In the genomic region with DNA sequence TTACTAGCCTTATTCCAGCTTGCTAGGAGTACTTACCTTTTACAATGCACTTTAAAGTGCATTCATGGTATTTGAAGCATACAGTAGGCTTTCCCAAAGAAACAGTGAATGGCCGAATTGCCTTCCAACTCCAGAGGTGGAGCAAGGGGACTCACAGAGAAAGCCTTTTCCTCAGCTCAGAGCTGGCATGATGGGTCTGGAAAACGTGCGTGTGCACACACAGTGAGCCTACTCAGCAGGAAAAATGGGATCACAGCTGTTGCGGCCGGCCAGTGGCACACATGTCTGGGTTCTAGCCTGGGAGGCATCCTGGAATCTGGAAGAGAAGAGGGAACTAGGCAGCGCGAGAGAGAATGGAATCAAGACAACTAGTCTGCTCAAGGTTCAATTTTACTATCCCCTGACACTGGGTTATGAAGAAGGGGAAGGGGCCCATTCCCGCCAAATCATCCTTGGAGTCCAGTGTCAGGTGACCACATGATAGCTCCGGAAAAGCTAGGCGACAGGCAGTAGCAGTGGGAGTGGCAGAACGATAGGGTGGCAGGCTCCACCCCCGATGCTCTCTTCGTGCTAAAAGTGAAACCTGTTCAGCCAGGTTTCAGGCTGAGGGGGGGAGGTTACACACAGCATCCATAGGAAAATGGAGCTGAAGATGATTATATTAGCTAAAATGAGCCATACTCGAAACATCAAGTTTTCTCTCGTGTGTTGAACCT, we compare ENCODE assay signal across 8 mouse cellular contexts. TPM values are rescaled to one million over a fixed set of nuclear protein-coding genes. Genes with fewer than 3 reads are reported as not detected.
DNase-seq lines count a peak whose midpoint lies in the region; ATAC-seq and TF ChIP-seq lines count a peak whose summit lies in the region.

No protein-coding gene starts in this region.

- peak overlapping the region; percentile 8; the same call in 1 of the 2 replicates for H3K9ac ChIP-seq in kidney, embryonic 14.5 days (ENCODE audit: low read depth, low read length)
- peak overlapping the region; percentile 43 for H3K9ac ChIP-seq in forebrain, postnatal 0 days
- no peak overlapping the region for H3K9ac ChIP-seq in liver, postnatal 0 days (replicated peaks)

- no peaks in the 10 kb centered on the region for H3K9me3 ChIP-seq in kidney, embryonic 14.5 days (ENCODE audit: control insufficient read depth, low read length)
- no peaks in the 10 kb centered on the region for H3K9me3 ChIP-seq in forebrain, postnatal 0 days (ENCODE audit: low read length)
- H3K9me3 ChIP-seq in liver, postnatal 0 days (ENCODE audit: low read length), result no peaks in the 10 kb centered on the region

- peak overlapping the region; percentile 43 for H3K4me2 ChIP-seq in kidney, embryonic 14.5 days (replicated peaks; ENCODE audit: low read depth, low read length)
- H3K4me2 ChIP-seq in forebrain, postnatal 0 days (ENCODE audit: low read depth), result peak overlapping the region; percentile 47
- peak overlapping the region; percentile 62 for H3K4me2 ChIP-seq in liver, postnatal 0 days (ENCODE audit: low read depth, low read length)

- 17% methylated on average over 15 of the region's 15 CpGs for WGBS in kidney, embryonic 14.5 days
- WGBS in forebrain, postnatal 0 days, result 19% methylated on average over 15 of the region's 15 CpGs
- WGBS in liver, postnatal 0 days (ENCODE audit: insufficient replicate concordance), result 17% methylated on average over 15 of the region's 15 CpGs

- peak; percentile 46; the same call in 1 of the 2 replicates for ATAC-seq in kidney, embryonic 14.5 days (ENCODE audit: low FRiP score, low TSS enrichment)
- ATAC-seq in activated CD4-positive, CD25-positive, alpha-beta regulatory T cell, adult 4 months, result peak; percentile 64
- ATAC-seq in forebrain, postnatal 0 days, result peak; percentile 87
- peak; percentile 32; the same call in 1 of the 2 replicates for ATAC-seq in liver, postnatal 0 days

- H3K4me1 ChIP-seq in kidney, embryonic 14.5 days (ENCODE audit: control insufficient read depth, insufficient read depth, low read length), result peaks cover 4% of the 10 kb centered on the region; the same call in 1 of the 2 replicates
- H3K4me1 ChIP-seq in forebrain, postnatal 0 days (ENCODE audit: insufficient read depth), result 0 out of 2 replicates have a peak, but pooled peaks cover 6% of the 10 kb centered on the region
- H3K4me1 ChIP-seq in liver, postnatal 0 days (ENCODE audit: insufficient read depth), result peaks cover 7% of the 10 kb centered on the region; the same call in 1 of the 2 replicates

- DNase-seq in kidney, adult 11 months, result no peak
- peak; percentile 43 for DNase-seq in forebrain, postnatal 0 days
- DNase-seq in liver, postnatal 0 days, result no peak
- DNase-seq in thymus, postnatal 14 days, result peak; percentile 13
- no peak for DNase-seq in adrenal gland, adult (ENCODE audit: inconsistent age in 2 of 2, low spot score in 1 of 2)
- DNase-seq in right cerebral cortex, postnatal 14 days, result no peak

- no peaks in the 10 kb centered on the region for H3K36me3 ChIP-seq in kidney, embryonic 14.5 days (ENCODE audit: control insufficient read depth, insufficient read depth, low read length)
- H3K36me3 ChIP-seq in forebrain, postnatal 0 days (ENCODE audit: insufficient read depth), result no peaks in the 10 kb centered on the region
- peaks cover 9% of the 10 kb centered on the region for H3K36me3 ChIP-seq in liver, postnatal 0 days (replicated peaks; ENCODE audit: insufficient read depth, low read length)

- no peaks in the 10 kb centered on the region for H3K27me3 ChIP-seq in kidney, embryonic 14.5 days (ENCODE audit: control insufficient read depth, insufficient read depth, low read length)
- H3K27me3 ChIP-seq in forebrain, postnatal 0 days (ENCODE audit: insufficient read depth, low read length), result no peaks in the 10 kb centered on the region; the same call in 1 of the 2 replicates
- H3K27me3 ChIP-seq in liver, postnatal 0 days (ENCODE audit: insufficient read depth, low read length), result no peaks in the 10 kb centered on the region

- no peak for TF ChIP-seq CTCF in forebrain, postnatal 0 days (IDR thresholded peaks at IDR 0.05; ENCODE audit: low read depth)
- no peak for TF ChIP-seq CTCF in liver, postnatal 0 days (IDR thresholded peaks at IDR 0.05; ENCODE audit: low read depth)

- no peak for TF ChIP-seq EP300 in liver, postnatal 0 days (IDR thresholded peaks at IDR 0.05; ENCODE audit: low read depth)

- H3K27ac ChIP-seq in kidney, embryonic 14.5 days (ENCODE audit: low read depth, low read length), result no peak overlapping the region
- 0 out of 2 replicates have a peak overlapping the region, but pooled peaks have one; percentile 21 for H3K27ac ChIP-seq in forebrain, postnatal 0 days (ENCODE audit: low read depth, low read length)
- H3K27ac ChIP-seq in liver, postnatal 0 days (ENCODE audit: low read depth), result no peak overlapping the region

- H3K4me3 ChIP-seq in kidney, embryonic 14.5 days (ENCODE audit: low read length), result peak overlapping the region; percentile 30
- peak overlapping the region; percentile 31 for H3K4me3 ChIP-seq in forebrain, postnatal 0 days (ENCODE audit: low read depth, low read length)
- H3K4me3 ChIP-seq in liver, postnatal 0 days (ENCODE audit: low read depth, low read length), result peak overlapping the region; percentile 49

RNA-seq across cellular contexts. Expression of gene Gpld1, which starts 22.3 kb away (rescaled TPM):
- 0.39 and 0.74 TPM in 2 replicates for polyA plus RNA-seq in kidney, embryonic 14.5 days (2014; fragmentation: Nextera tagmentation; extraction: Ambion mirVana)
- polyA plus RNA-seq in activated CD4-positive, CD25-positive, alpha-beta regulatory T cell, adult 4 months (2017; shearing (Covaris generic)), result 1 to 10 TPM in 1 of 2 experiments, under 1 TPM in 1; 0.98 to 2.4 TPM
- 3.4 and 5.2 TPM in 2 replicates for total RNA-seq in forebrain, postnatal 0 days (2014; rRNA removed)
- 0.97 and 1.6 TPM in 2 replicates for polyA plus RNA-seq in forebrain, postnatal 0 days (2015; fragmentation: Nextera tagmentation; extraction: Ambion mirVana)
- polyA plus RNA-seq in liver, postnatal 0 days (2015; fragmentation: Nextera tagmentation; extraction: Ambion mirVana), result 52.2 and 59.7 TPM in 2 replicates

RNA-seq across cellular contexts. Expression of gene Aldh5a1, which starts 27.8 kb away (rescaled TPM):
- polyA plus RNA-seq in kidney, embryonic 14.5 days (2014; fragmentation: Nextera tagmentation; extraction: Ambion mirVana), result 8.4 and 8.7 TPM in 2 replicates
- polyA plus RNA-seq in activated CD4-positive, CD25-positive, alpha-beta regulatory T cell, adult 4 months (2017; shearing (Covaris generic)), result under 1 TPM; 0.20 to 0.49 TPM
- total RNA-seq in forebrain, postnatal 0 days (2014; rRNA removed), result 24.9 and 40.9 TPM in 2 replicates
- polyA plus RNA-seq in forebrain, postnatal 0 days (2015; fragmentation: Nextera tagmentation; extraction: Ambion mirVana), result 7.1 and 11.2 TPM in 2 replicates
- 3.8 and 3.9 TPM in 2 replicates for polyA plus RNA-seq in liver, postnatal 0 days (2015; fragmentation: Nextera tagmentation; extraction: Ambion mirVana)

RNA-seq across cellular contexts. Expression of gene Mrs2, which starts 54.9 kb away (rescaled TPM):
- polyA plus RNA-seq in kidney, embryonic 14.5 days (2014; fragmentation: Nextera tagmentation; extraction: Ambion mirVana), result 16.3 and 24.5 TPM in 2 replicates
- polyA plus RNA-seq in activated CD4-positive, CD25-positive, alpha-beta regulatory T cell, adult 4 months (2017; shearing (Covaris generic)), result 1 to 10 TPM; 5.6 to 5.7 TPM
- total RNA-seq in forebrain, postnatal 0 days (2014; rRNA removed), result 31.9 and 37.0 TPM in 2 replicates
- polyA plus RNA-seq in forebrain, postnatal 0 days (2015; fragmentation: Nextera tagmentation; extraction: Ambion mirVana), result 6.9 and 11.6 TPM in 2 replicates
- 5.1 and 6.3 TPM in 2 replicates for polyA plus RNA-seq in liver, postnatal 0 days (2015; fragmentation: Nextera tagmentation; extraction: Ambion mirVana)

Comparison
In these comparisons a context has a peak if more than half of its experiments do, and no peak if none do; other contexts are left out.
1. ATAC-seq: peak in every context shown above with its lines; median percentile 87 in forebrain, postnatal 0 days; 64 in activated CD4-positive, CD25-positive, alpha-beta regulatory T cell, adult 4 months; 46 in kidney, embryonic 14.5 days; 32 in liver, postnatal 0 days.
2. DNase-seq: peak in forebrain, postnatal 0 days (single experiment) and thymus, postnatal 14 days (single experiment); none in kidney, adult 11 months (single experiment), liver, postnatal 0 days (single experiment), adrenal gland, adult (0 of 2) and right cerebral cortex, postnatal 14 days (single experiment).
3. RNA of gene Gpld1, which starts 22.3 kb away (polyA plus RNA-seq): 52.2 to 59.7 TPM in liver, postnatal 0 days; 0.98 to 2.4 TPM in activated CD4-positive, CD25-positive, alpha-beta regulatory T cell, adult 4 months, 0.97 to 1.6 TPM in forebrain, postnatal 0 days and 0.39 to 0.74 TPM in kidney, embryonic 14.5 days; every median in the first group is over 10 times any median in the second.
4. Peak in every context shown above with its lines, with median percentiles within 50 percentile points of each other: H3K4me2 ChIP-seq and H3K4me3 ChIP-seq.